In the genomic region with DNA sequence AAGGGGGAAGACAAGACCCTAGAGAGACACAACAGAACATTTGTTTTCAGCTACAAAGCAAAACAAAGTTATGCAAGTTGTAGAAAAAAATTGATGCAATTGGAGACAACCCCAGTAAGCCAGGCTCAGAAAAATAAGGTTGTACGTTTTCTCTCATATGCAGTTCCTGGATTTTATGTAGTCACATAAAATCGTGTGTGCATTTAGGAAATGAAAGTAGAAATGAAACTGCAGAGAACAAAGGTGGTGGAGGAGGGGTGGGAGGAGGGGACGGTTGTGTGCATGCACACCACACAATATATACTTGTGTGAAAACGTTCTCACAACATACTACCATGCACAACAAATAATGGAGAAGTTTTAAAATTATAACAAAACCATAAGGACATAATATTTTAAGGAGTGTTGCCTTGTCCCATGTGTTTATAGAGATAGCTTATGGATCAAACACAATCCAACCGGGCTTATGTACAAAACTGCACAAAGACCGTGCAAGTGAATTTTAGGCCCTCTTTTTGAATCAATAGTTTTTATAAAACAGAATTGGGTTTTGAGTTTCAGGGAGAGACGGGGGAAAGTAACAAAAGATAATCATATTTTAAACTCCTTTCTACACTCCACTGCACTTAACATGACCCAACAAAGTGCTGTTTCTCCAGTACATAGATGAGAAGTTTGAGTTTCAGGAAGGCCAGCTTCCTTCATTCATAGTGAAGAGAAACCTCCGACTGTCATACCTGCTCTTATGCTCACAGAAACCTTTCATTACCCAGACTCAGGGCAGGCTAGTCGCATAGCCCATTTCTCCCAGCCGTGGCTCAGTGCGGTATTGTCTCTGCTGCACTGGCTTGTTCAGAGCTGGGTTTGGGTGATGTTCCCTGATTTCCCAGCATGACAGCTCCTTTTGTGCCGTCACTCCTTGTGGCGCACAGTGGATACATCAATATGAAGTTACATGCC, we compare ENCODE assay signal across 29 mouse cellular contexts. TPM values are rescaled to one million over a fixed set of nuclear protein-coding genes. Genes with fewer than 3 reads are reported as not detected.
DNase-seq lines count a peak whose midpoint lies in the region; ATAC-seq lines count a peak whose summit lies in the region.
"Had no signal": no experiment of that assay in that cellular context is flagged by ENCODE, and none has a peak within 500 bp of the region (broad histone marks: within the 10 kb centered on the region; RNA-seq: fewer than 3 reads in every experiment).

No protein-coding gene starts in this region.

- ATAC-seq in common myeloid progenitor, adult 5-6 weeks (replicated peaks; ENCODE audit: low read depth, poor library complexity, severe bottlenecking) = peak; percentile 53; the same call in 1 of the 2 replicates
- peak; percentile 55 for ATAC-seq in megakaryocyte progenitor cell, adult 5-6 weeks (replicated peaks; ENCODE audit: poor library complexity)
- ATAC-seq: forebrain, embryonic 14.5 days had no signal

- DNase-seq in thymus, postnatal 0 days (ENCODE audit: low spot score) = peak; percentile 46
- no peak for DNase-seq in thymus, adult 18-20 months
- no peak for DNase-seq in right cerebral cortex, postnatal 25 days
- no peak for DNase-seq in right cerebral cortex, postnatal 4 days
- no peak for DNase-seq in cerebellum, postnatal 14 days
- DNase-seq: adrenal gland, postnatal 36 days; cerebellum, adult 2 months; gastrocnemius, postnatal 36 days; heart, postnatal 10 days; kidney, adult 9 months; kidney, postnatal 36 days; layer of hippocampus, adult 9-11 months; left cerebral cortex, postnatal 4 days; liver, embryonic 13.5 days; right cerebral cortex, postnatal 14 days had no signal

RNA-seq across cellular contexts. Expression of a gene that starts 16.0 kb away (rescaled TPM):
- polyA plus RNA-seq in thymus, postnatal 0 days (2015; fragmentation: Nextera tagmentation; extraction: Ambion mirVana) = 99.7 and 113 TPM in 2 replicates
- total RNA-seq in common myeloid progenitor, adult 5-6 weeks (2017) = 0.87 and 1.1 TPM in 2 replicates
- total RNA-seq in megakaryocyte progenitor cell, adult 5-6 weeks (2015) = 0.91 TPM in 1 of 2 replicates, not detected in the other
- 0.46 and 0.95 TPM in 2 replicates for total RNA-seq in megakaryocyte progenitor cell, adult 5-6 weeks (2017)
- total RNA-seq: MEL had no signal
- polyA plus RNA-seq: forebrain, embryonic 14.5 days; heart, embryonic 11.5 days; hindbrain, embryonic 12.5 days; neural tube, embryonic 15.5 days had no signal

RNA-seq across cellular contexts. Expression of a gene that starts 23.0 kb away (rescaled TPM):
- polyA plus RNA-seq in thymus, postnatal 0 days (2015; fragmentation: Nextera tagmentation; extraction: Ambion mirVana) = 0.73 and 1.1 TPM in 2 replicates
- total RNA-seq in common myeloid progenitor, adult 5-6 weeks (2017) = not detected in 2 replicates
- not detected in 2 replicates for total RNA-seq in megakaryocyte progenitor cell, adult 5-6 weeks (2015)
- not detected in 2 replicates for total RNA-seq in megakaryocyte progenitor cell, adult 5-6 weeks (2017)
- total RNA-seq: adrenal gland, postnatal 36 days; gastrocnemius, postnatal 36 days; heart, postnatal 10 days; left cerebral cortex, adult 2 months; left cerebral cortex, postnatal 4 days; MEL had no signal
- polyA plus RNA-seq: cerebellum, adult 2 months; embryonic facial prominence, embryonic 12.5 days; erythroblast, embryonic 14.5 days; forebrain, embryonic 14.5 days; hindbrain, embryonic 12.5 days; intestine, embryonic 14.5 days; liver, embryonic 13.5 days; macrophage; midbrain, embryonic 12.5 days; neural tube, embryonic 15.5 days; urinary bladder, adult 2 months had no signal
